Mouse (Mus musculus) retina, adult 2 months (tissue): ENCODE results near the gene Map3k20.
A peak's percentile ranks its signal among the peaks of the same experiment; 100 is the strongest.

ENCODE experiments used
- DNase-seq: peaks from one replicate; pipeline ENCODE4 v3.0.0-alpha.2; 2012; ENCODE audit warnings: low read depth, low spot score

Map3k20 gene

GRCm38 (mm10) chr2:72416095-72417080 is 131.0 kb downstream of the Map3k20 start:
- DNase-seq = no peak

GRCm38 (mm10) chr2:72420561-72420960 is 135.1 kb downstream of the Map3k20 start:
- DNase-seq = no peak

GRCm38 (mm10) chr2:72424656-72425055 is 139.2 kb downstream of the Map3k20 start:
- DNase-seq = no peak

GRCm38 (mm10) chr2:72426776-72427175 is 141.3 kb downstream of the Map3k20 start:
- no peak for DNase-seq

GRCm38 (mm10) chr2:72427288-72427687 is 141.9 kb downstream of the Map3k20 start:
- DNase-seq = no peak

- no peak for DNase-seq
Measured at GRCm38 (mm10) chr2:72438941-72439533, 153.6 kb downstream of the Map3k20 start.

GRCm38 (mm10) chr2:72441010-72441409 is 155.6 kb downstream of the Map3k20 start:
- no peak for DNase-seq

- DNase-seq = no peak
Measured at GRCm38 (mm10) chr2:72442825-72443224, 157.4 kb downstream of the Map3k20 start.

GRCm38 (mm10) chr2:72443960-72444359 is 158.5 kb downstream of the Map3k20 start:
- DNase-seq = no peak

GRCm38 (mm10) chr2:72446106-72446505 is 160.7 kb downstream of the Map3k20 start:
- DNase-seq = no peak

GRCm38 (mm10) chr2:72446615-72447014 is 161.2 kb downstream of the Map3k20 start:
- DNase-seq = no peak

GRCm38 (mm10) chr2:72453563-72453962 is 168.1 kb downstream of the Map3k20 start:
- DNase-seq = no peak

- no peak for DNase-seq
Measured at GRCm38 (mm10) chr2:72456189-72456588, 170.8 kb downstream of the Map3k20 start.

- no peak for DNase-seq
Measured at GRCm38 (mm10) chr2:72464376-72465014, 179.1 kb downstream of the Map3k20 start.

- DNase-seq = no peak
Measured at GRCm38 (mm10) chr2:72467604-72468003, 182.2 kb downstream of the Map3k20 start.

GRCm38 (mm10) chr2:72471415-72472070 is 186.1 kb downstream of the Map3k20 start:
- DNase-seq = no peak

- no peak for DNase-seq
Measured at GRCm38 (mm10) chr2:72474531-72475287, 189.3 kb downstream of the Map3k20 start.

- DNase-seq = no peak
Measured at GRCm38 (mm10) chr2:72475423-72475796, 190.0 kb downstream of the Map3k20 start.

- peak; percentile 45 for DNase-seq
Measured at GRCm38 (mm10) chr2:72475797-72476485, 190.5 kb downstream of the Map3k20 start, which contains the start of gene Cdca7. TSS of gene Cdca7 (plus strand) at chr2:72476159.

GRCm38 (mm10) chr2:72476486-72477211 is 191.2 kb downstream of the Map3k20 start:
- no peak for DNase-seq
